Mouse (Mus musculus): ENCODE measurements around the gene Srebf1. TPM values are rescaled to one million over a fixed set of nuclear protein-coding genes. Genes with fewer than 3 reads are reported as not detected.

Gene Srebf1
- polyA plus RNA-seq, 1 experiment: 106 TPM

- no peak for DNase-seq (ENCODE audit: low read depth in 1 of 2, low spot score in 2 of 2)
- Histone ChIP-seq H3K4me1 (ENCODE audit: control insufficient read depth, insufficient read depth, insufficient read length) (no peaks in the 10 kb centered on the region; the same call in 1 of the 2 replicates), H3K27ac (ENCODE audit: insufficient read depth, low read length) (no peak overlapping the region), H3K4me3 (ENCODE audit: extremely low read depth, insufficient read depth, insufficient read length) (no peak overlapping the region), H3K27me3 (ENCODE audit: control insufficient read depth, insufficient read depth, low read length) (no peaks in the 10 kb centered on the region), H3K36me3 (ENCODE audit: control insufficient read depth, insufficient read depth, low read length) (peaks cover 57% of the 10 kb centered on the region)
- 95% methylated on average over 26 of the region's 26 CpGs for WGBS
- TF ChIP-seq POLR2A (IDR thresholded peaks at IDR 0.05; ENCODE audit: low read depth, low read length): no peak
- TF ChIP-seq CTCF (IDR thresholded peaks at IDR 0.05; ENCODE audit: extremely low read depth, insufficient read depth, insufficient read length, insufficient replicate concordance): no peak
Measured at GRCm38 (mm10) chr11:60202710-60203638, 19.4 kb downstream of the Srebf1 start.

- Histone ChIP-seq H3K4me1 (ENCODE audit: control insufficient read depth, insufficient read depth, insufficient read length) (no peaks in the 10 kb centered on the region; the same call in 1 of the 2 replicates), H3K36me3 (ENCODE audit: control insufficient read depth, insufficient read depth, low read length) (peaks cover 52% of the 10 kb centered on the region)
Measured at GRCm38 (mm10) chr11:60200384-60200783, 22.0 kb downstream of the Srebf1 start.

GRCm38 (mm10) chr11:60199702-60200184, 22.6 kb downstream of the Srebf1 start:
- TF ChIP-seq POLR2A (IDR thresholded peaks at IDR 0.05; ENCODE audit: low read depth, low read length) (no peak), CTCF (IDR thresholded peaks at IDR 0.05; ENCODE audit: extremely low read depth, insufficient read depth, insufficient read length, insufficient replicate concordance) (peak; percentile 94)
- Histone ChIP-seq H3K36me3 (ENCODE audit: control insufficient read depth, insufficient read depth, low read length) (peaks cover 46% of the 10 kb centered on the region), H3K4me1 (ENCODE audit: control insufficient read depth, insufficient read depth, insufficient read length) (no peaks in the 10 kb centered on the region; the same call in 1 of the 2 replicates), H3K27ac (ENCODE audit: insufficient read depth, low read length) (no peak overlapping the region), H3K27me3 (ENCODE audit: control insufficient read depth, insufficient read depth, low read length) (no peaks in the 10 kb centered on the region), H3K4me3 (ENCODE audit: extremely low read depth, insufficient read depth, insufficient read length) (no peak overlapping the region)
- WGBS: 30% methylated on average over 18 of the region's 18 CpGs
- DNase-seq (ENCODE audit: low read depth in 1 of 2, low spot score in 2 of 2): peak in 1 of 2 experiments; percentile 88

More at GRCm38 (mm10) chr11:60200384-60200783, 22.0 kb downstream of the Srebf1 start:
- DNase-seq (ENCODE audit: low read depth in 1 of 2, low spot score in 2 of 2): no peak
- Histone ChIP-seq H3K27ac (ENCODE audit: insufficient read depth, low read length) (no peak overlapping the region), H3K4me3 (ENCODE audit: extremely low read depth, insufficient read depth, insufficient read length) (no peak overlapping the region), H3K27me3 (ENCODE audit: control insufficient read depth, insufficient read depth, low read length) (no peaks in the 10 kb centered on the region)
- TF ChIP-seq CTCF (IDR thresholded peaks at IDR 0.05; ENCODE audit: extremely low read depth, insufficient read depth, insufficient read length, insufficient replicate concordance) (no peak), POLR2A (IDR thresholded peaks at IDR 0.05; ENCODE audit: low read depth, low read length) (no peak)
- 87% methylated on average over 11 of the region's 11 CpGs for WGBS

- Histone ChIP-seq H3K4me1 (ENCODE audit: control insufficient read depth, insufficient read depth, insufficient read length) (no peaks in the 10 kb centered on the region; the same call in 1 of the 2 replicates), H3K4me3 (ENCODE audit: extremely low read depth, insufficient read depth, insufficient read length) (no peak overlapping the region), H3K27me3 (ENCODE audit: control insufficient read depth, insufficient read depth, low read length) (no peaks in the 10 kb centered on the region), H3K27ac (ENCODE audit: insufficient read depth, low read length) (no peak overlapping the region), H3K36me3 (ENCODE audit: control insufficient read depth, insufficient read depth, low read length) (peaks cover 38% of the 10 kb centered on the region)
- DNase-seq (ENCODE audit: low read depth in 1 of 2, low spot score in 2 of 2): no peak
- 92% methylated on average over 12 of the region's 12 CpGs for WGBS
- TF ChIP-seq CTCF (IDR thresholded peaks at IDR 0.05; ENCODE audit: extremely low read depth, insufficient read depth, insufficient read length, insufficient replicate concordance) (no peak), POLR2A (IDR thresholded peaks at IDR 0.05; ENCODE audit: low read depth, low read length) (no peak)
Measured at GRCm38 (mm10) chr11:60198651-60199050, 23.7 kb downstream of the Srebf1 start.

- H3K4me1 ChIP-seq (ENCODE audit: control insufficient read depth, insufficient read depth, insufficient read length): no peaks in the 10 kb centered on the region; the same call in 1 of the 2 replicates
- no peak overlapping the region for H3K4me3 ChIP-seq (ENCODE audit: extremely low read depth, insufficient read depth, insufficient read length)
- 91% methylated on average over 24 of the region's 24 CpGs for WGBS
- no peak for TF ChIP-seq CTCF (IDR thresholded peaks at IDR 0.05; ENCODE audit: extremely low read depth, insufficient read depth, insufficient read length, insufficient replicate concordance)
- no peak for TF ChIP-seq POLR2A (IDR thresholded peaks at IDR 0.05; ENCODE audit: low read depth, low read length)
- DNase-seq (ENCODE audit: low read depth in 1 of 2, low spot score in 2 of 2): no peak
- H3K36me3 ChIP-seq (ENCODE audit: control insufficient read depth, insufficient read depth, low read length): peaks cover 36% of the 10 kb centered on the region
- H3K27me3 ChIP-seq (ENCODE audit: control insufficient read depth, insufficient read depth, low read length): no peaks in the 10 kb centered on the region
- H3K27ac ChIP-seq (ENCODE audit: insufficient read depth, low read length): no peak overlapping the region
Measured at GRCm38 (mm10) chr11:60197998-60198619, 24.3 kb downstream of the Srebf1 start.

GRCm38 (mm10) chr11:60196344-60196743, 26.0 kb downstream of the Srebf1 start:
- WGBS: 92% methylated on average over 5 of the region's 5 CpGs
- no peak overlapping the region for H3K4me3 ChIP-seq (ENCODE audit: extremely low read depth, insufficient read depth, insufficient read length)
- no peak overlapping the region for H3K27ac ChIP-seq (ENCODE audit: insufficient read depth, low read length)
- DNase-seq (ENCODE audit: low read depth in 1 of 2, low spot score in 2 of 2): no peak
- peaks cover 23% of the 10 kb centered on the region for H3K36me3 ChIP-seq (ENCODE audit: control insufficient read depth, insufficient read depth, low read length)
- TF ChIP-seq CTCF (IDR thresholded peaks at IDR 0.05; ENCODE audit: extremely low read depth, insufficient read depth, insufficient read length, insufficient replicate concordance): no peak
- no peak for TF ChIP-seq POLR2A (IDR thresholded peaks at IDR 0.05; ENCODE audit: low read depth, low read length)
- H3K27me3 ChIP-seq (ENCODE audit: control insufficient read depth, insufficient read depth, low read length): no peaks in the 10 kb centered on the region
- H3K4me1 ChIP-seq (ENCODE audit: control insufficient read depth, insufficient read depth, insufficient read length): peaks cover 10% of the 10 kb centered on the region
